Mouse (Mus musculus): Measurements from ENCODE around the gene Olfr1462. TPM values are rescaled to one million over a fixed set of nuclear protein-coding genes. Genes with fewer than 3 reads are reported as not detected.

The Olfr1462 gene
- not detected in 2 replicates for polyA plus RNA-seq (2012; rRNA removed)

GRCm38 (mm10) chr19:13185434-13185833 lies at the start of gene Olfr1462:
Gene Olfr1462 (plus strand): TSS chr19:13185734.
- no peak within 1 kb of the TSS for H3K4me3 ChIP-seq (replicated peaks; ENCODE audit: extremely low read depth, low read depth, low read length)
- WGBS, result 65% methylated on average over 1 of the region's 1 CpGs
- no peak for TF ChIP-seq POLR2A (IDR thresholded peaks at IDR 0.05; ENCODE audit: borderline replicate concordance, extremely low read depth, low read depth, low read length)
- no peak for TF ChIP-seq CTCF (IDR thresholded peaks at IDR 0.05; ENCODE audit: insufficient read depth, low read length)
- no peaks in the 10 kb centered on the region for H3K4me1 ChIP-seq (ENCODE audit: control insufficient read depth, insufficient read depth, low read length)
- no peak for DNase-seq

GRCm38 (mm10) chr19:13149449-13149848 lies 36.1 kb upstream of the Olfr1462 start, which contains the start of gene Olfr1459:
Gene Olfr1459 (minus strand): TSS chr19:13149549.
- DNase-seq, result no peak
- WGBS, result 70% methylated on average over 1 of the region's 1 CpGs
- Histone ChIP-seq H3K4me3 (replicated peaks; ENCODE audit: extremely low read depth, low read depth, low read length) (no peak within 1 kb of the TSS), H3K4me1 (ENCODE audit: control insufficient read depth, insufficient read depth, low read length) (no peaks in the 10 kb centered on the region)
- TF ChIP-seq CTCF (IDR thresholded peaks at IDR 0.05; ENCODE audit: insufficient read depth, low read length) (no peak), POLR2A (IDR thresholded peaks at IDR 0.05; ENCODE audit: borderline replicate concordance, extremely low read depth, low read depth, low read length) (no peak)

- 19% methylated on average over 1 of the region's 1 CpGs for WGBS
- H3K4me1 ChIP-seq (ENCODE audit: control insufficient read depth, insufficient read depth, low read length), result no peaks in the 10 kb centered on the region
- no peak within 1 kb of the TSS for H3K4me3 ChIP-seq (replicated peaks; ENCODE audit: extremely low read depth, low read depth, low read length)
- DNase-seq, result no peak
- TF ChIP-seq POLR2A (IDR thresholded peaks at IDR 0.05; ENCODE audit: borderline replicate concordance, extremely low read depth, low read depth, low read length), result no peak
- TF ChIP-seq CTCF (IDR thresholded peaks at IDR 0.05; ENCODE audit: insufficient read depth, low read length), result no peak
Observed at GRCm38 (mm10) chr19:13162700-13163099, 22.8 kb upstream of the Olfr1462 start, which contains the start of gene Olfr1461. Gene Olfr1461 (plus strand): TSS chr19:13163000.

GRCm38 (mm10) chr19:13221666-13222065 lies 36.1 kb downstream of the Olfr1462 start:
- 82% methylated on average over 11 of the region's 11 CpGs for WGBS
- no peak for DNase-seq
- Histone ChIP-seq H3K4me1 (ENCODE audit: control insufficient read depth, insufficient read depth, low read length) (no peaks in the 10 kb centered on the region), H3K4me3 (replicated peaks; ENCODE audit: extremely low read depth, low read depth, low read length) (no peak overlapping the region)
- no peak for TF ChIP-seq POLR2A (IDR thresholded peaks at IDR 0.05; ENCODE audit: borderline replicate concordance, extremely low read depth, low read depth, low read length)
- no peak for TF ChIP-seq CTCF (IDR thresholded peaks at IDR 0.05; ENCODE audit: insufficient read depth, low read length)

GRCm38 (mm10) chr19:13231028-13231427 lies 45.5 kb downstream of the Olfr1462 start, which contains the start of gene Olfr1463:
Gene Olfr1463 (plus strand): TSS chr19:13231328.
- DNase-seq, result no peak
- TF ChIP-seq POLR2A (IDR thresholded peaks at IDR 0.05; ENCODE audit: borderline replicate concordance, extremely low read depth, low read depth, low read length) (no peak), CTCF (IDR thresholded peaks at IDR 0.05; ENCODE audit: insufficient read depth, low read length) (no peak)
- no peaks in the 10 kb centered on the region for H3K4me1 ChIP-seq (ENCODE audit: control insufficient read depth, insufficient read depth, low read length)
- no peak within 1 kb of the TSS for H3K4me3 ChIP-seq (replicated peaks; ENCODE audit: extremely low read depth, low read depth, low read length)

Other genes starting within 250 kb of the Olfr1462 start
- not detected in 2 replicates for gene Olfr1450, start 235.5 kb upstream of the Olfr1462 start, polyA plus RNA-seq (2012; rRNA removed)
- not detected in 2 replicates for gene Olfr1451, start 190.7 kb upstream of the Olfr1462 start, polyA plus RNA-seq (2012; rRNA removed)
- gene Olfr1453, start 157.4 kb upstream of the Olfr1462 start, polyA plus RNA-seq (2012; rRNA removed), result not detected in 2 replicates
- not detected in 2 replicates for gene Olfr1454, start 125.1 kb upstream of the Olfr1462 start, polyA plus RNA-seq (2012; rRNA removed)
- gene Olfr1457, start 87.8 kb upstream of the Olfr1462 start, polyA plus RNA-seq (2012; rRNA removed), result not detected in 2 replicates
- not detected in 2 replicates for gene Olfr1458, start 79.0 kb upstream of the Olfr1462 start, polyA plus RNA-seq (2012; rRNA removed)
- not detected in 2 replicates for gene Olfr1459, start 36.2 kb upstream of the Olfr1462 start, polyA plus RNA-seq (2012; rRNA removed)
- gene Olfr1461, start 22.7 kb upstream of the Olfr1462 start, polyA plus RNA-seq (2012; rRNA removed), result not detected in 2 replicates
- gene Olfr1463, start 45.6 kb downstream of the Olfr1462 start, polyA plus RNA-seq (2012; rRNA removed), result not detected in 2 replicates
- gene Olfr1465, start 129.8 kb downstream of the Olfr1462 start, polyA plus RNA-seq (2012; rRNA removed), result not detected in 2 replicates
- gene Olfr1466, start 153.1 kb downstream of the Olfr1462 start, polyA plus RNA-seq (2012; rRNA removed), result not detected in 2 replicates
- gene Olfr1467, start 176.5 kb downstream of the Olfr1462 start, polyA plus RNA-seq (2012; rRNA removed), result not detected in 2 replicates
- gene Olfr1469, start 222.1 kb downstream of the Olfr1462 start, polyA plus RNA-seq (2012; rRNA removed), result not detected in 2 replicates